Mouse (Mus musculus) urinary bladder, postnatal 25 days (tissue): Measurements from ENCODE around the gene Mios.

ENCODE experiments used
- DNase-seq: peaks from one replicate; pipeline ENCODE4 v3.0.0; 2022; ENCODE audit warnings: low spot score

Gene Mios

DNA sequence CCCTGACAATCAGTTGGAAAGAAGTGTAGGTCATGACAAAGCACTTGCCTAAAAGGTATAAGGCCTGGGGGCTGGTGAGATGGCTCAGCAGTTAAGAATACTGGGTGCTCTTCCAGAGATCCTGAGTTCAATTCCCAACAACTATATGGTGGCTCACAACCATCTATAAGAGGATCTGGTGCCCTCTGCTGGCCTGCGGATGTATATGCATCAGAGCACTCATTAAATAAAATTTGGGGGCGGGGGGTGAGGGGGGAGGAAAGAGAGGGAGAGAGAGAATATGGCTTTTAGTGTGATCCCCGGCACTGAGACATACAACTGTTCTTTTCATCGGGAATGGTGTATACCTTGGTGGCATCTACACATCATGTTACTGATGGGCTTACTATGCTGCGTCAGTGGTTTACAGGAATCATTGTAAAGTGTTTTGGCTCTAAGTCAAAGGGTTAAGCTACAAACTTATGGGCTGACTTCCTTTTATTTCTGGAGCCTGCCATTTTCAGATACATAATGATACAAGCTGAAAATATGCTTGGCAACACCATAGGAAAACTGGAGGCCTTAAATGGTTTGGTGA, 69.5 kb downstream of the Mios start:
- no peak for DNase-seq

DNA sequence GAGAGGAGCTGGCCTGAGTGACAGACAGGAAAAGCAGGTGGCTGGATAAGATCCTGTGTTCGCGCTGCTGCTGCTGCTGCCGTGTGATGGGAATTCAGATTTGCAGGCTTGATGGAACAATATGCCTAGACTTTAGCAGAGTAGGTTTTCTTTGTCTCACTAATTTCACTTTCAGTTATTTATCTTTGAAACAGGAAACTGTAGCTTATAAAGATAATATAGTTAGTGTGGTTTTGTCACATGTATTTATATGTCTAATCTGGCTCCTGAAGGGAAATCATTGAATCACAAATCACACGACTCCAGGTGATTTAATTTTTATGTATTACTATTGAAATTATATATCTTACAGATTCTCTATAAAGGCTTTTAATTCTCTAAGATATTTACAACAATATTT, 74.2 kb downstream of the Mios start:
- DNase-seq, result no peak

DNA sequence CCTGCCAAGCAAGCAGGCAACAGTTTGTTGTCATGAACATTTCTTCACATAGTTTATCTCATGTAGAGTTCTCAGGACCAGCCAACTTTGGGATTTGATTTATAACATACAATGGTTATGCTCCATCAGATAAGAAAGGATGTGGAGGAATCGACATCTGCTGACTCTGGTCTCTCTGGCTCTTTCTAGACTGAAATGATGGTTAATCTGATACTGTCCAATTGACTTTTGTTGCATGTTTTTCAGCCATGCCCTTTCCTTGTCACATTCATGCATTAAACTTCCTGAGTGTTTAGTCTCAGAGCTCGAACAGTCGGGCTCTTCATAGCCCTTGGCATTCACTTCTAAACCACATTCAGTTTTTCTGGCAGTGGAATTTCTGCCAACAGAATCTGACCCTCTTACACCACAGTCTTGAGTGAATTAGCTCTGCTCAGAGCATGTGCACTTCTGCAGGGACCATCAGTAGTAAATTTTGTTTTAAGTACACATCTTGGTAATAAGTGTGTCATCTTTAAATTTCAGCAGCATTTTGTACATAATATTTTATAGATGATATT, 76.5 kb downstream of the Mios start:
- DNase-seq, result no peak
